Mouse (Mus musculus) hindbrain, embryonic 12.5 days (tissue): ENCODE results near the gene Tbx21. TPM values are rescaled to one million over a fixed set of nuclear protein-coding genes. Genes with fewer than 3 reads are reported as not detected.

Experiments
- ATAC-seq: fragments of 200-750 bp; cut with Nextera tagmentation; 2 replicates; pipeline ENCODE4 v1.8.0; 2017; ENCODE audit warnings: moderate TSS enrichment; ENCODE audit not compliant: low FRiP score
- H3K27ac ChIP-seq: fragments of 300-500 bp; sonication (generic); 2 replicates; pipeline ENCODE4 v1.5.1; 2016; ENCODE audit warnings: mild to moderate bottlenecking
- H3K27me3 ChIP-seq: fragments of 300-500 bp; sonication (generic); 2 replicates; pipeline ENCODE4 v1.6.1; 2016; ENCODE audit warnings: mild to moderate bottlenecking
- H3K36me3 ChIP-seq: fragments of 300-500 bp; sonication (generic); 2 replicates; pipeline ENCODE4 v1.6.1; 2016; ENCODE audit warnings: mild to moderate bottlenecking
- H3K4me1 ChIP-seq: fragments of 300-500 bp; sonication (generic); 2 replicates; pipeline ENCODE4 v1.6.1; 2016
- H3K4me2 ChIP-seq: fragments of 300-500 bp; sonication (generic); replicated peaks from 2 replicates; pipeline ENCODE4 v1.6.1; 2016; ENCODE audit warnings: mild to moderate bottlenecking
- H3K4me3 ChIP-seq: fragments of 300-500 bp; sonication (generic); 2 replicates; pipeline ENCODE4 v1.5.1; 2016; ENCODE audit warnings: mild to moderate bottlenecking
- H3K9ac ChIP-seq: fragments of 300-500 bp; sonication (generic); 2 replicates; pipeline ENCODE4 v1.6.1; 2016; ENCODE audit warnings: mild to moderate bottlenecking, moderate library complexity
- H3K9me3 ChIP-seq: fragments of 300-500 bp; sonication (generic); replicated peaks from 2 replicates; pipeline ENCODE4 v1.6.1; 2016; ENCODE audit warnings: mild to moderate bottlenecking
- WGBS: fragments of 180-500 bp; shearing (Covaris S2); methylation state at CpG from one replicate; pipeline ENCODE4 v1.1.7; 2016; 5-methylcytosine and 5-hydroxymethylcytosine counted together
- polyA plus RNA-seq: library from polyadenylated mRNA; unstranded; fragments of >200 nt; fragmentation: Nextera tagmentation; extraction: Ambion mirVana; gene quantifications from 2 replicates; pipeline ENCODE4 v1.2.1, GENCODE M21; 2016

Tbx21 gene
- polyA plus RNA-seq, 1 experiment from 2014 or later = 0.10 TPM

GRCm38 (mm10) chr11:97146724-97147123 is 31.6 kb upstream of the Tbx21 start:
- WGBS = 9% methylated on average over 8 of the region's 8 CpGs

GRCm38 (mm10) chr11:97145951-97146350 is 30.8 kb upstream of the Tbx21 start:
- Histone ChIP-seq H3K4me1 (peaks cover 20% of the 10 kb centered on the region), H3K36me3 (peaks cover 19% of the 10 kb centered on the region)
- 78% methylated on average over 9 of the region's 9 CpGs for WGBS

More at GRCm38 (mm10) chr11:97146724-97147123, 31.6 kb upstream of the Tbx21 start:
- no peaks in the 10 kb centered on the region for H3K9me3 ChIP-seq
- no peak overlapping the region for H3K4me3 ChIP-seq
- peaks cover 26% of the 10 kb centered on the region; the same call in 1 of the 2 replicates for H3K27me3 ChIP-seq
- peaks cover 20% of the 10 kb centered on the region for H3K4me1 ChIP-seq
- no peak overlapping the region for H3K9ac ChIP-seq
- H3K36me3 ChIP-seq = peaks cover 19% of the 10 kb centered on the region
- H3K4me2 ChIP-seq = no peak overlapping the region
- H3K27ac ChIP-seq = no peak overlapping the region
- ATAC-seq = no peak

GRCm38 (mm10) chr11:97145320-97145719 is 30.2 kb upstream of the Tbx21 start:
- H3K27me3 ChIP-seq = peaks cover 39% of the 10 kb centered on the region
- H3K4me1 ChIP-seq = peaks cover 18% of the 10 kb centered on the region
- H3K4me2 ChIP-seq = no peak overlapping the region
- no peaks in the 10 kb centered on the region for H3K9me3 ChIP-seq
- ATAC-seq = no peak
- peaks cover 19% of the 10 kb centered on the region for H3K36me3 ChIP-seq
- no peak overlapping the region for H3K9ac ChIP-seq
- WGBS = 66% methylated on average over 2 of the region's 2 CpGs
- H3K27ac ChIP-seq = no peak overlapping the region
- no peak overlapping the region for H3K4me3 ChIP-seq

More at GRCm38 (mm10) chr11:97145951-97146350, 30.8 kb upstream of the Tbx21 start:
- H3K9me3 ChIP-seq = no peaks in the 10 kb centered on the region
- H3K27ac ChIP-seq = no peak overlapping the region
- no peak overlapping the region for H3K9ac ChIP-seq
- no peak overlapping the region for H3K4me3 ChIP-seq
- H3K4me2 ChIP-seq = no peak overlapping the region
- H3K27me3 ChIP-seq = peaks cover 33% of the 10 kb centered on the region; the same call in 1 of the 2 replicates
- no peak for ATAC-seq

- no peak for ATAC-seq
- Histone ChIP-seq H3K27me3 (peaks cover 42% of the 10 kb centered on the region), H3K36me3 (peaks cover 16% of the 10 kb centered on the region), H3K9ac (no peak overlapping the region), H3K4me1 (peaks cover 15% of the 10 kb centered on the region), H3K4me2 (no peak overlapping the region), H3K4me3 (no peak overlapping the region), H3K9me3 (no peaks in the 10 kb centered on the region), H3K27ac (no peak overlapping the region)
- WGBS = 85% methylated on average over 9 of the region's 9 CpGs
These were observed 28.2 kb upstream of the Tbx21 start for GRCm38 (mm10) chr11:97143196-97143900.

- Histone ChIP-seq H3K27me3 (peaks cover 44% of the 10 kb centered on the region), H3K9me3 (no peaks in the 10 kb centered on the region), H3K4me2 (no peak overlapping the region), H3K27ac (no peak overlapping the region), H3K9ac (no peak overlapping the region), H3K36me3 (peaks cover 15% of the 10 kb centered on the region), H3K4me3 (no peak overlapping the region), H3K4me1 (peaks cover 27% of the 10 kb centered on the region)
- WGBS = 76% methylated on average over 8 of the region's 8 CpGs
- ATAC-seq = no peak
These were observed 27.1 kb upstream of the Tbx21 start for GRCm38 (mm10) chr11:97142159-97142608.

GRCm38 (mm10) chr11:97140811-97141210 is 25.7 kb upstream of the Tbx21 start:
- 72% methylated on average over 4 of the region's 4 CpGs for WGBS
- Histone ChIP-seq H3K27ac (no peak overlapping the region), H3K4me2 (no peak overlapping the region), H3K4me1 (peaks cover 32% of the 10 kb centered on the region), H3K36me3 (peaks cover 19% of the 10 kb centered on the region), H3K9ac (no peak overlapping the region), H3K9me3 (no peaks in the 10 kb centered on the region), H3K27me3 (peaks cover 50% of the 10 kb centered on the region), H3K4me3 (no peak overlapping the region)
- ATAC-seq = no peak

- peak overlapping the region; percentile 87 for H3K27ac ChIP-seq
- H3K4me1 ChIP-seq = peaks cover 32% of the 10 kb centered on the region
- peaks cover 50% of the 10 kb centered on the region for H3K27me3 ChIP-seq
- peak overlapping the region; percentile 90 for H3K4me2 ChIP-seq
- 0 out of 2 replicates have a peak, but pooled peaks have one; percentile 4 for ATAC-seq
- peak overlapping the region; percentile 44 for H3K4me3 ChIP-seq
- peaks cover 13% of the 10 kb centered on the region; the same call in 1 of the 2 replicates for H3K36me3 ChIP-seq
- H3K9me3 ChIP-seq = no peaks in the 10 kb centered on the region
- 8% methylated on average over 14 of the region's 15 CpGs for WGBS
- peak overlapping the region; percentile 81 for H3K9ac ChIP-seq
These were observed 24.1 kb upstream of the Tbx21 start for GRCm38 (mm10) chr11:97139256-97139655.

- peak; percentile 79 for ATAC-seq
- Histone ChIP-seq H3K9me3 (no peaks in the 10 kb centered on the region), H3K4me3 (peak overlapping the region; percentile 44), H3K4me1 (peaks cover 32% of the 10 kb centered on the region), H3K9ac (peak overlapping the region; percentile 81), H3K4me2 (peak overlapping the region; percentile 90), H3K27me3 (peaks cover 50% of the 10 kb centered on the region), H3K27ac (peak overlapping the region; percentile 87), H3K36me3 (peaks cover 9% of the 10 kb centered on the region; the same call in 1 of the 2 replicates)
- WGBS = 7% methylated on average over 64 of the region's 69 CpGs
These were observed 23.6 kb upstream of the Tbx21 start for GRCm38 (mm10) chr11:97138554-97139226.

GRCm38 (mm10) chr11:97133270-97133669 is 18.1 kb upstream of the Tbx21 start:
- H3K4me2 ChIP-seq = no peak overlapping the region
- H3K9ac ChIP-seq = no peak overlapping the region
- no peak overlapping the region for H3K4me3 ChIP-seq
- no peaks in the 10 kb centered on the region for H3K9me3 ChIP-seq
- no peak for ATAC-seq
- WGBS = 63% methylated on average over 5 of the region's 5 CpGs
- peaks cover 19% of the 10 kb centered on the region for H3K4me1 ChIP-seq
- no peak overlapping the region for H3K27ac ChIP-seq
- peaks cover 48% of the 10 kb centered on the region for H3K27me3 ChIP-seq
- H3K36me3 ChIP-seq = 0 out of 2 replicates have a peak, but pooled peaks cover 4% of the 10 kb centered on the region

GRCm38 (mm10) chr11:97132185-97132584 is 17.1 kb upstream of the Tbx21 start:
- Histone ChIP-seq H3K9ac (no peak overlapping the region), H3K27ac (no peak overlapping the region), H3K4me3 (no peak overlapping the region), H3K9me3 (no peaks in the 10 kb centered on the region), H3K36me3 (0 out of 2 replicates have a peak, but pooled peaks cover 4% of the 10 kb centered on the region), H3K4me2 (no peak overlapping the region), H3K27me3 (peaks cover 52% of the 10 kb centered on the region), H3K4me1 (peaks cover 11% of the 10 kb centered on the region)
- no peak for ATAC-seq
- WGBS = 26% methylated on average over 6 of the region's 6 CpGs

GRCm38 (mm10) chr11:97131683-97132082 is 16.6 kb upstream of the Tbx21 start:
- Histone ChIP-seq H3K4me2 (no peak overlapping the region), H3K4me1 (peaks cover 11% of the 10 kb centered on the region), H3K9ac (no peak overlapping the region), H3K36me3 (0 out of 2 replicates have a peak, but pooled peaks cover 4% of the 10 kb centered on the region), H3K9me3 (no peaks in the 10 kb centered on the region), H3K27me3 (peaks cover 50% of the 10 kb centered on the region), H3K27ac (no peak overlapping the region), H3K4me3 (no peak overlapping the region)
- no peak for ATAC-seq
- 73% methylated on average over 2 of the region's 2 CpGs for WGBS

- no peaks in the 10 kb centered on the region for H3K36me3 ChIP-seq
- H3K27me3 ChIP-seq = peaks cover 58% of the 10 kb centered on the region
- H3K4me3 ChIP-seq = no peak overlapping the region
- no peak overlapping the region for H3K27ac ChIP-seq
- no peak overlapping the region for H3K9ac ChIP-seq
- 80% methylated on average over 7 of the region's 7 CpGs for WGBS
- ATAC-seq = no peak
- H3K9me3 ChIP-seq = no peaks in the 10 kb centered on the region
- H3K4me2 ChIP-seq = no peak overlapping the region
- H3K4me1 ChIP-seq = peaks cover 12% of the 10 kb centered on the region
These were observed 15.2 kb upstream of the Tbx21 start for GRCm38 (mm10) chr11:97130318-97130717.
